Mouse (Mus musculus) thymus, postnatal 0 days (tissue): ENCODE results near the gene Tmem18. TPM values are rescaled to one million over a fixed set of nuclear protein-coding genes. Genes with fewer than 3 reads are reported as not detected.

ENCODE experiments used
- DNase-seq: peaks from one replicate; pipeline ENCODE4 v3.0.0-alpha.2; 2015; ENCODE audit warnings: low spot score
- polyA plus RNA-seq: library from polyadenylated mRNA; unstranded; fragments of >200 nt; fragmentation: Nextera tagmentation; extraction: Ambion mirVana; gene quantifications from 2 replicates; pipeline ENCODE4 v1.2.1, GENCODE M21; 2015

Gene Tmem18
- 22.9 and 27.7 TPM in 2 replicates for polyA plus RNA-seq

GRCm38 (mm10) chr12:30584356-30584740, at the start of gene Tmem18:
Tmem18 (plus strand) TSS chr12:30584426.
- peak; percentile 87 for DNase-seq

DNA sequence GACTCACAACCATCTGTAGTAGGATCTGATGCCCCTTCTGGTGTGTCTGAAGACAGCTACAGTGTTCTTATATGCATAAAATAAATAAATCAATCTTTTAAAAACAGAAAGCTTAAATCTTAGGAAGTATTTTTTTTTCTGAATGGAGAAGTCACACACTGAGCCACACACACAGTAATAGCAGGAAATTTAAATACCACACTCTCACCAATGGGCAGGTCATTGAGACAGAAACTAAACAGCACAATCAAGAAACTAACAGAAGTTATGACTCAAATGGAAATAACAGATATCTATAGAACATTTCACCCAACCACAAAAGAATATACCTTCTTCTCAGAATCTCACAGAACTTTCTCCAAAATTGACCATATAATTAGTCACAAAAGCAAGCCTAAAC, 26.9 kb upstream of the Tmem18 start:
- no peak for DNase-seq

GRCm38 (mm10) chr12:30561411-30561810, 22.8 kb upstream of the Tmem18 start:
- no peak for DNase-seq

DNA sequence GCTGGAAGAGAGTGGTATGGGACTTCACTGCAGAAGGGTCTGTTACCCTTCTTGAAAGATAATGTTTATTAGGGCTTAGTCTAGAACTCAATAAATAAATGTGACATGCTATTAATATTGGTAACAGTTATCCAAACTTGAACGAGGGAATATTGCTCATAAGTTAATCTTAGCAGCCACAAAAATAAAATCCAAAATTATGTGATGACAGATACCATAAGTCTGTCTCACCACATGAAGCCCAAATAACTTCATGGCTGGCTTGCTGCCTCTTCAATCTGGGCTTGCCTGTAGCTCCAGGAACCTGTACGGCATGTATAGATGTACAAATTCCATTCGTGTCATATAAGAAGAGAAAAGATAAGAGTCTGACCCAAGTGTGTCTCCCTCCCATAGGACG, 12.2 kb upstream of the Tmem18 start:
- DNase-seq, result no peak

GRCm38 (mm10) chr12:30575952-30576351, 8.3 kb upstream of the Tmem18 start:
- no peak for DNase-seq

DNA sequence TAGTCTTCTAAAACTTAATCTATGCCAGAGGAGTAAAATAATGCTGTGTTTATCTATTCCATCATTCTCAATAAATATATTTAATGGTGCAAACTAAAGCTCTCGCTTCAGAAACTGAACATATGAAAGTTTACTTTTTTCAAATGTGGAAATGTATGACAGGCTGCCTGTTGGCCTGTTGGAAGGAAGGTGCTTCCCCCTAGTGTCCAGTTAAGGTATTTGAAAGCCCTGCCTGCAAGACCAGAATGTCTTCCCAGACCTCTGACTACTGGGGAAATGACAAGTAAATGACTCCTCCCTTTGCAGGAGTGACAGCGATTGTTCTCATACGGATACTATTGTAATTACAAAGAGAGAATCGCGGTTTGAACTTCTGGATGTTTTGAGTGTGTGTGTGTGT, 6.2 kb upstream of the Tmem18 start:
- peak; percentile 61 for DNase-seq

GRCm38 (mm10) chr12:30581277-30581676, 2.9 kb upstream of the Tmem18 start:
- no peak for DNase-seq

DNA sequence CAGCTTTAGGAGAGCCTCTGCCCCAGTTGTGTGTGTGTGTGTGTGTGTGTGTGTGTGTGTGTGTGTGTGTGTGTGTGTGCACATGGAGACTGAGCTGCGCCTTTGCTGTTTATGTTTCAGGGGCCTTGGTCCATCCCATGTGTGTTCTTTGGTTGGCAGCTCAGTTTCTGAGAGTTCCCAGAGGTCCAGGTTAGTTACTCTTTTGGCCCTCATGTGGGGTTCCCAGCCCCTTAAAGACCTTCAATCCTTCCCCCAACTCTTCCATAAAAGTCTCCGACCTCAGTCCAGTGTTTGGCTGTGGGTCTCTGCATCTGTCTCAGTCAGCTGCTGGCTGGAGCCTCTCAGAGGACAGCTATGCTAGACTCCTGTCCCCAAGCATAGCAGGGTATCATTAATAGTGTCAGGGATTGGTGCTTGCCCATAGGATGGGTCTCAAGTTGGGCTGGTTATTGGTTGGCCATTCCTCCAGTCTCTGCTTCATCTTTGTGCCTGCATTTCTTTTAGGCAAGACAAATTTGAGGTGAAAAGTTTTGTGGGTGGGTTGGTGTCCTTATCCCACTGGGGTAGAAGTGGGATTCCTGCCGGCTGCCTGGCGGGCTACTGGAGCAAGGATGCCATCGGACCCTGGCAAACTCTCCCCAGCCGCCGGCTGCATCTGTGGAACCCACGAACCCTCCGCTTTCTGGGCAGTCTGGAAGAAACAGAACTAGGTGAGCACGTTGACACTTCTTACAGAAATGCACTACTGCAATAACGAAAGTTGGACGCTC, 455 bp upstream of the Tmem18 start:
- no peak for DNase-seq

- DNase-seq, result no peak
These were observed 637 bp downstream of the Tmem18 start for GRCm38 (mm10) chr12:30584863-30585262.

GRCm38 (mm10) chr12:30591832-30592231, 7.6 kb downstream of the Tmem18 start:
- DNase-seq, result no peak

- peak; percentile 58 for DNase-seq
These were observed 12.7 kb downstream of the Tmem18 start for GRCm38 (mm10) chr12:30596818-30597407.

DNA sequence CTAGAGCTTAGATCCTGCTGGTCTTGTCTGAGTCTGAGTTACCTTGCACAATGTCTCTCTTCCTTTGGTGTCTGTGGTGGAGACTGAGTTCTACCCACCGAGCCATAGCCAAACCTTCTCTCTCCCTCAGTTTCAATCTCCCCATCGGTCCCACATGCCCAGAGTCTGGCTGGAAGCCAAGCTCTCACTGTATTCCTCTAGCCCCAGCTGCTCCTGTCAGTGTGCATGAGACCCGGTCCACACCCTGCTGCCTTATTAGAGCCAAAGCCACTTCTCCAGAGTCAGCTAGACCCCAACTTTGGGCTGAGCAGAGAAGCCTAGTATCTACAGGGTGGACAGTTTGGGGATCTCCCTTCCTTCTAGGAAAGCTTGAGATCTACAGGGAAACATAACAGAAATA, 14.7 kb downstream of the Tmem18 start:
- no peak for DNase-seq

DNA sequence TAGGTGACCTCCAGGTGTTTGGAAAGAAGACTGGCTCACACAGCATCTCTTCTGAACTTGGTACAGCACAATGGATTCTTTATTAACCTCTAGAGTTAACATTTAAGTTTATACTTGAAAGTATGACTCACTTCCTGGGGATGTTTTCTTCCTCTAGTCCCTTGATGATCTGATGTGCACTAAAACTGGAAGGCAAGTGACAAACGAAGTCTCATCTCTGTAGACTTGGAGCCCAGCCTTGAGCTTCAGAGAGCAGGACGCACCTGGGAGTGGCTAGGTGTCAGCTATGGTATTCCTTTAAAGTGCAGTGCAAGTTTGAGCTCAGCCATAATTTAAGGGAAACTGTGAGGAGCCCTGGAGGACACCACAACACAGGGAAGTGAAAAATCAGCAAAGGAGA, 15.2 kb downstream of the Tmem18 start:
- DNase-seq, result no peak

DNA sequence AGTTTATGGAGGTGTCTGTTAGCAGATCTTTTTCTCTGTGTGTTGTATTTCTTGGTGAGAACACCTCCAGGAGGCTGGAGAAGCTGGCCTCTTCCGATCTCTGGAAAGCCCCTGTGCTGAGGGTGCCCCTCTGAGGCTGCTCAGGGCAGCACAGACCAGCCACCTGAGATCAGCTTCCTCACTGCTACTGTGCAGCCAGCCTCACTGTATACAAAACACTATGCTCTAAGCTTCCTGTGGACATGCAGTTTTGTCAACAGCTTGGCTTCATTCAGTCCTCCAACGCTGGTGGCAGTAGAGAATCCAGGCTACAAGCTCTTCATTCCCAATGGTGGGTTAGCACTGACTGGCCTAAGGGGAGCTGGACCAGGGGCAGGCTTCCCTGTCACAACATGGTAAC, 15.8 kb downstream of the Tmem18 start:
- no peak for DNase-seq

DNA sequence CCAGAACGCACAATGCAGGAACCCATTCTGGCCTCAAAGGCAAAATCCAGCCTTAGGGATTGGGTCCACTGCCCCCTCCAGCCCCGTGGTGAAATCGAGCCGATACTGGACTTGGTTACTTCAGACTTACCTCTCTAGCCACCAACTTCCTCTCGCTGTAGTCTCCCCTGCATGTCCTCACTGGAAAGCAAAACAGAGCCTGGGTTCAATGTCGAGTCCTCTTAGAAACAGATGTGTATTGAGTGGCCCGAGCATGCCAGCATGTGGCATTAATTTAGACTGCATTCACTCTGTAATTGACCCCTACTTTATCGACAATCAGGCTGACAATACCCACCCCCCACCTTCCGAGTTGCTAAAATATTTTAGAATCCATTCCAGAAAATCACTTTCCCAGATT, 19.8 kb downstream of the Tmem18 start:
- no peak for DNase-seq

- no peak for DNase-seq
These were observed 20.6 kb downstream of the Tmem18 start for GRCm38 (mm10) chr12:30604876-30605275.

GRCm38 (mm10) chr12:30605941-30606340, 21.7 kb downstream of the Tmem18 start:
- DNase-seq, result no peak

GRCm38 (mm10) chr12:30606743-30607142, 22.5 kb downstream of the Tmem18 start:
- DNase-seq, result no peak

GRCm38 (mm10) chr12:30618425-30618824, 34.2 kb downstream of the Tmem18 start:
- no peak for DNase-seq

GRCm38 (mm10) chr12:30628466-30628865, 44.2 kb downstream of the Tmem18 start:
- no peak for DNase-seq

DNA sequence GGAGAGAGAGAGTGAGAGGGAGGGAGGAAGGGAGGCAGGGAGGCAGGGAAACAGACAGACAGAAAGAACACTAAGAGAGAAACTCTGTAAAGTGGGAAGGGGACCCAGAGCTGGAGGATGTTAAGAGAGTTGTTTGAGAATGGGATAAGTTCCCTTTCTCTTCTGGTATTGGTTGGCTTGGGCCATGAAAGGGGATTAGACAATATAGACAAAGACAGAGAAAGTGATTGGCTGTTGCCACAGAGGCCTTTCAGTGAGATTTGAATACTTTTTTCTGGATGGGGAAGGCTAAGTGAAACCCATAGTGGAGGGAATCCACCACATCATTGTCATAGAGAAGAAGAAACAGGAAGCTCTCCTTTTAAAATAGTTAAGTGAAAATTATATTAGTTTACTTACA, 50.3 kb downstream of the Tmem18 start:
- DNase-seq, result no peak
